Comparison of ENCODE assay signal across 12 mouse cellular contexts in genomic region chr11:120900276-120901244, GRCm38 (mm10). TPM values are rescaled to one million over a fixed set of nuclear protein-coding genes. Genes with fewer than 3 reads are reported as not detected.
DNase-seq lines count a peak whose midpoint lies in the region; ATAC-seq and TF ChIP-seq lines count a peak whose summit lies in the region.
"Had no signal": no experiment of that assay in that cellular context is flagged by ENCODE, and none has a peak within 500 bp of the region (broad histone marks: within the 10 kb centered on the region; RNA-seq: fewer than 3 reads in every experiment).

No protein-coding gene starts in this region.

- H3K27me3 ChIP-seq in kidney, postnatal 0 days (ENCODE audit: insufficient read depth, low read length), result no peaks in the 10 kb centered on the region
- no peaks in the 10 kb centered on the region for H3K27me3 ChIP-seq in liver, embryonic 16.5 days (ENCODE audit: control insufficient read depth, insufficient read depth, low read depth, low read length)
- H3K27me3 ChIP-seq in stomach, embryonic 15.5 days (replicated peaks), result no peaks in the 10 kb centered on the region
- H3K27me3 ChIP-seq: neural tube, embryonic 15.5 days had no signal

- no peak for DNase-seq in kidney, postnatal 0 days (ENCODE audit: low spot score)
- no peak for DNase-seq in kidney, postnatal 25 days
- peak; percentile 75 for DNase-seq in c-Kit-positive CD71-positive TER-119-positive erythroid progenitor cells, embryonic 14.5 days (ENCODE audit: low spot score)
- no peak for DNase-seq in embryo, embryonic 10.5 days (ENCODE audit: low spot score)
- no peak for DNase-seq in adrenal gland, postnatal 4 days (ENCODE audit: low spot score in 2 of 2)
- DNase-seq: lung, embryonic 14.5 days; thymus, postnatal 25 days had no signal

- peak overlapping the region; percentile 8; the same call in 1 of the 2 replicates for H3K27ac ChIP-seq in kidney, postnatal 0 days
- H3K27ac ChIP-seq in liver, embryonic 16.5 days (ENCODE audit: low read length), result peak overlapping the region; percentile 92
- peak overlapping the region; percentile 57; the same call in 1 of the 2 replicates for H3K27ac ChIP-seq in stomach, embryonic 15.5 days
- H3K27ac ChIP-seq: neural tube, embryonic 15.5 days had no signal

- H3K4me2 ChIP-seq in kidney, postnatal 0 days (ENCODE audit: low read length), result no peak overlapping the region
- peak overlapping the region; percentile 48 for H3K4me2 ChIP-seq in liver, embryonic 16.5 days (ENCODE audit: low read depth, low read length)
- H3K4me2 ChIP-seq in stomach, embryonic 15.5 days, result no peak overlapping the region
- H3K4me2 ChIP-seq: lung, embryonic 14.5 days; neural tube, embryonic 15.5 days had no signal

- no peak overlapping the region for H3K4me3 ChIP-seq in kidney, postnatal 0 days (replicated peaks; ENCODE audit: low read depth, low read length)
- peak overlapping the region; percentile 21 for H3K4me3 ChIP-seq in liver, embryonic 16.5 days (ENCODE audit: low read depth, low read length)
- no peak overlapping the region for H3K4me3 ChIP-seq in stomach, embryonic 15.5 days (replicated peaks)
- H3K4me3 ChIP-seq: neural tube, embryonic 15.5 days had no signal

- ATAC-seq in kidney, postnatal 0 days (replicated peaks; ENCODE audit: low FRiP score, low read depth), result no peak
- ATAC-seq in liver, embryonic 16.5 days (ENCODE audit: low read depth), result peak; percentile 84
- ATAC-seq in stomach, embryonic 15.5 days (ENCODE audit: insufficient read depth, low FRiP score, low read depth), result 0 out of 2 replicates have a peak, but pooled peaks have one; percentile 57
- ATAC-seq in inflammation-experienced regulatory T-cells, adult 6 months, result no peak
- ATAC-seq: intestine, embryonic 16.5 days had no signal

- H3K36me3 ChIP-seq in kidney, postnatal 0 days (ENCODE audit: insufficient read depth, low read length), result 0 out of 2 replicates have a peak, but pooled peaks cover 7% of the 10 kb centered on the region
- H3K36me3 ChIP-seq in liver, embryonic 16.5 days (ENCODE audit: control insufficient read depth, insufficient read depth), result no peaks in the 10 kb centered on the region
- H3K36me3 ChIP-seq in stomach, embryonic 15.5 days, result 0 out of 2 replicates have a peak, but pooled peaks cover 3% of the 10 kb centered on the region

- H3K9ac ChIP-seq in kidney, postnatal 0 days (ENCODE audit: low read depth, low read length), result no peak overlapping the region
- peak overlapping the region; percentile 30 for H3K9ac ChIP-seq in liver, embryonic 16.5 days (ENCODE audit: low read depth, low read length)
- no peak overlapping the region for H3K9ac ChIP-seq in stomach, embryonic 15.5 days
- H3K9ac ChIP-seq: lung, embryonic 14.5 days; neural tube, embryonic 15.5 days had no signal

- H3K4me1 ChIP-seq in kidney, postnatal 0 days (replicated peaks; ENCODE audit: insufficient read depth, low read length), result no peaks in the 10 kb centered on the region
- H3K4me1 ChIP-seq in liver, embryonic 16.5 days (ENCODE audit: control insufficient read depth, low read depth, low read length), result peaks cover 41% of the 10 kb centered on the region
- no peaks in the 10 kb centered on the region for H3K4me1 ChIP-seq in stomach, embryonic 15.5 days
- H3K4me1 ChIP-seq: neural tube, embryonic 15.5 days had no signal

- H3K9me3 ChIP-seq in kidney, postnatal 0 days (replicated peaks; ENCODE audit: low read length), result no peaks in the 10 kb centered on the region
- no peaks in the 10 kb centered on the region for H3K9me3 ChIP-seq in liver, embryonic 16.5 days (replicated peaks; ENCODE audit: control insufficient read depth, low read length)
- no peaks in the 10 kb centered on the region for H3K9me3 ChIP-seq in stomach, embryonic 15.5 days
- H3K9me3 ChIP-seq: neural tube, embryonic 15.5 days had no signal

- no peak for TF ChIP-seq CTCF in kidney, postnatal 0 days (IDR thresholded peaks at IDR 0.05; ENCODE audit: low read depth)

- WGBS in kidney, postnatal 0 days, result 83% methylated on average over 8 of the region's 8 CpGs
- 52% methylated on average over 8 of the region's 8 CpGs for WGBS in liver, embryonic 16.5 days (ENCODE audit: insufficient replicate concordance)
- WGBS in stomach, embryonic 15.5 days, result 73% methylated on average over 8 of the region's 8 CpGs

RNA-seq across cellular contexts. Expression of gene Ccdc57, which starts 32.1 kb away (rescaled TPM):
- polyA plus RNA-seq in kidney, postnatal 0 days (2015; fragmentation: Nextera tagmentation; extraction: Ambion mirVana), result 5.5 and 5.7 TPM in 2 replicates
- polyA plus RNA-seq in liver, embryonic 16.5 days (2015; fragmentation: Nextera tagmentation; extraction: Ambion mirVana), result 1.6 and 1.7 TPM in 2 replicates
- 4.5 and 5.6 TPM in 2 replicates for polyA plus RNA-seq in stomach, embryonic 15.5 days (2015; fragmentation: Nextera tagmentation; extraction: Ambion mirVana)
- under 1 TPM; 0.35 to 0.45 (median 0.42) TPM for polyA plus RNA-seq in inflammation-experienced regulatory T-cells, adult 6 months (2017; shearing (Covaris generic))
- total RNA-seq in adrenal gland, postnatal 4 days (2021), result 10 to 100 TPM; 14.3 to 14.4 TPM

RNA-seq across cellular contexts. Expression of gene Slc16a3, which starts 47.7 kb away (rescaled TPM):
- polyA plus RNA-seq in kidney, postnatal 0 days (2015; fragmentation: Nextera tagmentation; extraction: Ambion mirVana), result 10.0 and 10.2 TPM in 2 replicates
- polyA plus RNA-seq in liver, embryonic 16.5 days (2015; fragmentation: Nextera tagmentation; extraction: Ambion mirVana), result 80.5 and 82.1 TPM in 2 replicates
- 57.7 and 60.4 TPM in 2 replicates for polyA plus RNA-seq in stomach, embryonic 15.5 days (2015; fragmentation: Nextera tagmentation; extraction: Ambion mirVana)
- polyA plus RNA-seq in inflammation-experienced regulatory T-cells, adult 6 months (2017; shearing (Covaris generic)), result 1 to 10 TPM; 2.9 to 4.0 (median 3.4) TPM
- 1 to 10 TPM; 6.9 to 8.6 TPM for total RNA-seq in adrenal gland, postnatal 4 days (2021)

Comparison
In these comparisons a context has a peak if more than half of its experiments do, and no peak if none do; other contexts are left out.
1. ATAC-seq: peak in liver, embryonic 16.5 days (single experiment) and stomach, embryonic 15.5 days (single experiment); none in kidney, postnatal 0 days (single experiment) and inflammation-experienced regulatory T-cells, adult 6 months (single experiment).
2. H3K27ac ChIP-seq: peak in every context shown above with its lines; median percentile 92 in liver, embryonic 16.5 days; 57 in stomach, embryonic 15.5 days; 8 in kidney, postnatal 0 days.